Mouse (Mus musculus) heart, embryonic 13.5 days (tissue): ENCODE results near the gene Sipa1l1. TPM values are rescaled to one million over a fixed set of nuclear protein-coding genes. Genes with fewer than 3 reads are reported as not detected.

Experiments
- ATAC-seq: fragments of 200-750 bp; cut with Nextera tagmentation; 2 replicates; pipeline ENCODE4 v1.8.0; 2017; ENCODE audit warnings: moderate TSS enrichment; ENCODE audit not compliant: insufficient number of reproducible peaks, low FRiP score, low TSS enrichment; ENCODE audit errors: extremely low read depth
- H3K27ac ChIP-seq: fragments of 300-500 bp; sonication (generic); replicated peaks from 2 replicates; pipeline ENCODE4 v1.5.1; 2015; ENCODE audit warnings: moderate library complexity, mild to moderate bottlenecking, inconsistent platforms
- H3K27me3 ChIP-seq: fragments of 300-500 bp; sonication (generic); replicated peaks from 2 replicates; pipeline ENCODE4 v1.6.1; 2015; ENCODE audit warnings: mild to moderate bottlenecking, inconsistent platforms
- H3K36me3 ChIP-seq: fragments of 300-500 bp; sonication (generic); 2 replicates; pipeline ENCODE4 v1.6.1; 2015; ENCODE audit warnings: mild to moderate bottlenecking, inconsistent platforms
- H3K4me1 ChIP-seq: fragments of 300-500 bp; sonication (generic); 2 replicates; pipeline ENCODE4 v1.6.1; 2015; ENCODE audit warnings: inconsistent platforms
- H3K4me2 ChIP-seq: fragments of 300-500 bp; sonication (generic); 2 replicates; pipeline ENCODE4 v1.6.1; 2015; ENCODE audit warnings: inconsistent platforms, mild to moderate bottlenecking, moderate library complexity
- H3K4me3 ChIP-seq: fragments of 300-500 bp; sonication (generic); 2 replicates; pipeline ENCODE4 v1.5.1; 2015; ENCODE audit warnings: moderate library complexity, mild to moderate bottlenecking, inconsistent platforms
- H3K9ac ChIP-seq: fragments of 300-500 bp; sonication (generic); 2 replicates; pipeline ENCODE4 v1.6.1; 2015; ENCODE audit warnings: inconsistent platforms, mild to moderate bottlenecking, moderate library complexity
- H3K9me3 ChIP-seq: fragments of 300-500 bp; sonication (generic); 2 replicates; pipeline ENCODE4 v1.6.1; 2016; ENCODE audit warnings: inconsistent platforms
- whole genome bisulfite sequencing: fragments of 180-500 bp; shearing (Covaris S2); methylation state at CpG from one replicate; pipeline ENCODE4 v1.1.7; 2015; ENCODE audit warnings: mixed read lengths; 5-methylcytosine and 5-hydroxymethylcytosine counted together
- polyA plus RNA-seq: library from polyadenylated mRNA; unstranded; fragments of >200 nt; fragmentation: Nextera tagmentation; extraction: Ambion mirVana; gene quantifications from 2 replicates; pipeline ENCODE4 v1.2.1, GENCODE M21; 2015

The Sipa1l1 gene
- polyA plus RNA-seq, 1 experiment from 2014 or later, result 19.9 TPM

- Histone ChIP-seq H3K27me3 (no peaks in the 10 kb centered on the region), H3K4me3 (no peak overlapping the region), H3K9me3 (no peaks in the 10 kb centered on the region), H3K27ac (no peak overlapping the region), H3K4me2 (no peak overlapping the region), H3K4me1 (peaks cover 5% of the 10 kb centered on the region; the same call in 1 of the 2 replicates), H3K9ac (no peak overlapping the region), H3K36me3 (no peaks in the 10 kb centered on the region)
- no peak for ATAC-seq
- WGBS, result 83% methylated on average over 9 of the region's 9 CpGs
These were observed 129.7 kb downstream of the Sipa1l1 start for GRCm38 (mm10) chr12:82298662-82299460.

DNA sequence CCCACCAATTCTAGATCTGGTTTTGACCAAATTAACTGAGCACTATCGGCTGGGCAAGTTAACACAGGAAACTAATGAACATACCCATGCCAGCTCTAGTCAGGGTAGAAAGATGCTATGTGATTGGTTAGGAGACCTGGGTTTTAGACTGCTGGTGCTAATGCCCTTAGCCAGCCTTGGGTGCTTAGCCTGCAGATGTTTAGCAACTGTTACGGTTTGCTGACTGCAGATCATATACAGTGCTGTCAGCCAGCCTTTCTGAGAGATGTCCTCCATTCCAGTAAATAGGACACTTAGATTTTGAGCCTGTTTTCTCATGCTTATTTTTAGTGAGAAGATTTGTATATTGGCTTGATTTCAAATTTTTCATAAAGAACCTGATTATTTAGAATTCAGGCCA is 135.0 kb downstream of the Sipa1l1 start:
- no peak overlapping the region for H3K4me2 ChIP-seq
- H3K4me3 ChIP-seq, result no peak overlapping the region
- H3K36me3 ChIP-seq, result no peaks in the 10 kb centered on the region
- H3K9me3 ChIP-seq, result peaks cover 4% of the 10 kb centered on the region; the same call in 1 of the 2 replicates
- no peak for ATAC-seq
- no peak overlapping the region for H3K27ac ChIP-seq
- no peak overlapping the region for H3K9ac ChIP-seq
- peaks cover 12% of the 10 kb centered on the region for H3K4me1 ChIP-seq
- WGBS, result 80% methylated on average over 2 of the region's 2 CpGs
- H3K27me3 ChIP-seq, result no peaks in the 10 kb centered on the region

GRCm38 (mm10) chr12:82306035-82306434 is 136.9 kb downstream of the Sipa1l1 start:
- H3K9me3 ChIP-seq, result peaks cover 4% of the 10 kb centered on the region; the same call in 1 of the 2 replicates
- ATAC-seq, result no peak
- H3K4me2 ChIP-seq, result no peak overlapping the region
- no peaks in the 10 kb centered on the region for H3K36me3 ChIP-seq
- H3K4me1 ChIP-seq, result peaks cover 22% of the 10 kb centered on the region
- H3K9ac ChIP-seq, result no peak overlapping the region
- H3K27me3 ChIP-seq, result no peaks in the 10 kb centered on the region
- H3K4me3 ChIP-seq, result no peak overlapping the region
- no peak overlapping the region for H3K27ac ChIP-seq
- WGBS, result 32% methylated on average over 4 of the region's 4 CpGs

- peaks cover 8% of the 10 kb centered on the region; the same call in 1 of the 2 replicates for H3K36me3 ChIP-seq
- ATAC-seq, result no peak
- peak overlapping the region; percentile 50; the same call in 1 of the 2 replicates for H3K27ac ChIP-seq
- no peaks in the 10 kb centered on the region for H3K27me3 ChIP-seq
- no peaks in the 10 kb centered on the region for H3K9me3 ChIP-seq
- H3K4me3 ChIP-seq, result no peak overlapping the region
- no peak overlapping the region for H3K4me2 ChIP-seq
- H3K9ac ChIP-seq, result no peak overlapping the region
- WGBS, result 75% methylated on average over 2 of the region's 2 CpGs
- H3K4me1 ChIP-seq, result peaks cover 43% of the 10 kb centered on the region
These were observed 142.5 kb downstream of the Sipa1l1 start for GRCm38 (mm10) chr12:82311593-82311992.

DNA sequence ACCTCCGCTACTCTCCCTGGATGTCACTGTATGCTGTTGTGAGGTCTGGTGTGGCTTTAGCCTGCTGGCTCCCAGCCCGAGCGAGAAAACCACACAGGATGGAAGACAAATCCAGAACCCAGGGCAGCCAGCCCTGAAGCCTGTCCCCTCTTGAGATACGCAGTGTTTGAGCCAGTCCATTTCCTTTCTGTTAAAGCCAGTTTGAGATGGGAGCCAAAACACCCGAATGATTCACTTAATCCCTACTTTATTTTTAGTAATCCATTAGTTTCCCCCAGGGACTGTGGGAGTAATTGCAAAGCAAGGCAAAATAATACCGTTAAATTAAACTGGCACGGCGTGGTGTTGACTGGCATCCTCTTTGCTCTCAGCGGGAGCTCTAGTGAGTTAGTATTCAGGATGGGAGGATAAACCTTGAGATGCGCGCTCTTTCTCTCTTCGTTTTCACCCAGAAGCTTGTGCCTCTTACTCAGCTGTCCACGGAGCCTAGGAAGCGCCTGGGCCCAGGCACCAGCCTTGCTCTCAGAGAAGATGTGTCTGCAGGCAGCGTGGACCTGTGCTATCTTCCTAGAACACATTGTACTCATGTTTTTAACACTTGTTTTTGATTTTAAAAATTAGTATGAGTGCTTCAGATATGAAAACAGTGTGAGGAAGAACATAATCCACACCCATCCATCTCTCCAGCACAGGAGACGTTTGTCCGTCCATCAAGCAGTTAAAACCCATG is 143.1 kb downstream of the Sipa1l1 start:
- H3K4me1 ChIP-seq, result peaks cover 43% of the 10 kb centered on the region
- H3K4me2 ChIP-seq, result no peak overlapping the region
- no peak overlapping the region for H3K4me3 ChIP-seq
- no peaks in the 10 kb centered on the region for H3K27me3 ChIP-seq
- 0 out of 2 replicates have a peak overlapping the region, but pooled peaks have one; percentile 1 for H3K9ac ChIP-seq
- H3K36me3 ChIP-seq, result peaks cover 8% of the 10 kb centered on the region; the same call in 1 of the 2 replicates
- H3K27ac ChIP-seq, result peak overlapping the region; percentile 50; the same call in 1 of the 2 replicates
- no peaks in the 10 kb centered on the region for H3K9me3 ChIP-seq
- ATAC-seq, result no peak
- WGBS, result 58% methylated on average over 17 of the region's 17 CpGs

DNA sequence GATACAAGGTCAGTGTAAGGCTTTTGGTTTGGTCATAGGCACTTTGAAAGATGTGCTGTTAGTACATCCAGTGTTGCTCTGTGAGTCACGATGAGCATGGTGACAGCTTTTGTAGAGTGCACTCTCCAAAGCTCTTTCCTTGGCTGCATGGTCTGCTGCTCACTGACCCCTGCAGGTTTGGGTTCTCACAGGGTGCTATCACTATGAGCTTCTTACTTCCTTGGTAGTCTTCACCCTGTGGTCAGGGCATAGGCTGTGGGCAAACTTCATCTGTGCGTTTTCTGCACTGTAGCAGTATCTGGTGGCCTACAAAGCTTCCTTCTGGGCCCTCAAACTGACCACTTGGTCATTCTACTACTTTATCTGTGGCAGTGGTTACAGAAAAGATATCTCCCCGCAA is 144.0 kb downstream of the Sipa1l1 start:
- H3K9me3 ChIP-seq, result no peaks in the 10 kb centered on the region
- H3K4me2 ChIP-seq, result no peak overlapping the region
- H3K27ac ChIP-seq, result no peak overlapping the region
- peaks cover 43% of the 10 kb centered on the region for H3K4me1 ChIP-seq
- ATAC-seq, result no peak
- WGBS, result 65% methylated on average over 3 of the region's 3 CpGs
- no peaks in the 10 kb centered on the region for H3K27me3 ChIP-seq
- peaks cover 8% of the 10 kb centered on the region; the same call in 1 of the 2 replicates for H3K36me3 ChIP-seq
- H3K9ac ChIP-seq, result no peak overlapping the region
- H3K4me3 ChIP-seq, result no peak overlapping the region

- Histone ChIP-seq H3K4me3 (no peak overlapping the region), H3K27ac (no peak overlapping the region), H3K9ac (no peak overlapping the region), H3K4me1 (peaks cover 15% of the 10 kb centered on the region), H3K9me3 (no peaks in the 10 kb centered on the region), H3K4me2 (no peak overlapping the region), H3K27me3 (no peaks in the 10 kb centered on the region), H3K36me3 (no peaks in the 10 kb centered on the region)
- 80% methylated on average over 7 of the region's 7 CpGs for WGBS
- ATAC-seq, result no peak
These were observed 150.5 kb downstream of the Sipa1l1 start for GRCm38 (mm10) chr12:82319436-82320131.

GRCm38 (mm10) chr12:82320204-82320603 is 151.1 kb downstream of the Sipa1l1 start:
- Histone ChIP-seq H3K4me2 (no peak overlapping the region), H3K9me3 (no peaks in the 10 kb centered on the region), H3K4me3 (no peak overlapping the region), H3K36me3 (no peaks in the 10 kb centered on the region), H3K27ac (no peak overlapping the region), H3K4me1 (peaks cover 20% of the 10 kb centered on the region), H3K9ac (no peak overlapping the region), H3K27me3 (no peaks in the 10 kb centered on the region)
- no peak for ATAC-seq
- WGBS, result 61% methylated on average over 3 of the region's 3 CpGs

DNA sequence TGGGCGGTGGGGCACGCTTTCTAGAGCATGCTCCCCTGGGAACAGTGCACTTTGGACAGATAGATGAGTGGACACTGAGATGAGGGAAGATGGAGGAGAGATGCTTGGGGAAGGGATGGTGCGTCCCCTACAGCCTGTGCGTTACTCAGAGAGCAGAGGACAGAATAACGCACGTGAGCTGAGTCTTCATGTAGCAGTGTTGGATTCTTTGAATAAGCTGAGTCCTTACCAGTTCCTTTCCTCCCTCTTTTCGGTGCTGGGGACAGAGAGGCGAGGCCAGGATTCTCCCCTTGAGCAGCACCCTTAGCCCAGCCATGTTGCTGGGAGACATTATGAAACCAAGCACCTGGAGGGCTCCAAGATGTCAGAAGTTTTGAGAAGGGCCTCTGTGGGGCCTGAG is 152.3 kb downstream of the Sipa1l1 start:
- WGBS, result 81% methylated on average over 8 of the region's 8 CpGs
- Histone ChIP-seq H3K27ac (no peak overlapping the region), H3K36me3 (no peaks in the 10 kb centered on the region), H3K9ac (0 out of 2 replicates have a peak overlapping the region, but pooled peaks have one; percentile 28), H3K9me3 (no peaks in the 10 kb centered on the region), H3K4me1 (peaks cover 26% of the 10 kb centered on the region), H3K27me3 (no peaks in the 10 kb centered on the region), H3K4me3 (no peak overlapping the region), H3K4me2 (no peak overlapping the region)
- no peak for ATAC-seq

DNA sequence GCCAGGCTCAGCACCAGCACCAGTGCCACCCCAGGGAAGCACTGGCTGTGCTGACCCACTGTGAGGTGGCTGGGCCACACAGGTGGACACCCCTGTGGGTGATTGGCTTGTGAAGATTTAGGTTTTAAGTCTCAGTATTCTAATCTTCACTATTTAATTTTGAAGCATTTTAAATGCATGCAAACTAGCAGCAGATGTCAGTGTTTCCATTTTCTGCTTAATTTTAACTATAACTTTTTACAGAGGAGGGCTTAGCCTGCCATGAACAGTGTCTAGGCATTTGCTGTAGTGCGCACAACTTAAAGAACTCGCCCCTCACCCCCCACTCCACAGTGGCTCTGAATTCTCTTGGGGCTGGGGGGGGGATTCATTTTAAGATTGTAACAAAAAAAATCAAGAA is 152.7 kb downstream of the Sipa1l1 start:
- H3K9me3 ChIP-seq, result no peaks in the 10 kb centered on the region
- no peaks in the 10 kb centered on the region for H3K36me3 ChIP-seq
- H3K4me1 ChIP-seq, result peaks cover 30% of the 10 kb centered on the region
- H3K27ac ChIP-seq, result no peak overlapping the region
- ATAC-seq, result no peak
- H3K4me2 ChIP-seq, result no peak overlapping the region
- 0 out of 2 replicates have a peak overlapping the region, but pooled peaks have one; percentile 28 for H3K9ac ChIP-seq
- 98% methylated on average over 2 of the region's 2 CpGs for WGBS
- H3K27me3 ChIP-seq, result no peaks in the 10 kb centered on the region
- H3K4me3 ChIP-seq, result no peak overlapping the region
